Mouse (Mus musculus): ENCODE data around the gene Ccdc93.
A peak's percentile ranks its signal among the peaks of the same experiment; 100 is the strongest.

The Ccdc93 gene

DNA sequence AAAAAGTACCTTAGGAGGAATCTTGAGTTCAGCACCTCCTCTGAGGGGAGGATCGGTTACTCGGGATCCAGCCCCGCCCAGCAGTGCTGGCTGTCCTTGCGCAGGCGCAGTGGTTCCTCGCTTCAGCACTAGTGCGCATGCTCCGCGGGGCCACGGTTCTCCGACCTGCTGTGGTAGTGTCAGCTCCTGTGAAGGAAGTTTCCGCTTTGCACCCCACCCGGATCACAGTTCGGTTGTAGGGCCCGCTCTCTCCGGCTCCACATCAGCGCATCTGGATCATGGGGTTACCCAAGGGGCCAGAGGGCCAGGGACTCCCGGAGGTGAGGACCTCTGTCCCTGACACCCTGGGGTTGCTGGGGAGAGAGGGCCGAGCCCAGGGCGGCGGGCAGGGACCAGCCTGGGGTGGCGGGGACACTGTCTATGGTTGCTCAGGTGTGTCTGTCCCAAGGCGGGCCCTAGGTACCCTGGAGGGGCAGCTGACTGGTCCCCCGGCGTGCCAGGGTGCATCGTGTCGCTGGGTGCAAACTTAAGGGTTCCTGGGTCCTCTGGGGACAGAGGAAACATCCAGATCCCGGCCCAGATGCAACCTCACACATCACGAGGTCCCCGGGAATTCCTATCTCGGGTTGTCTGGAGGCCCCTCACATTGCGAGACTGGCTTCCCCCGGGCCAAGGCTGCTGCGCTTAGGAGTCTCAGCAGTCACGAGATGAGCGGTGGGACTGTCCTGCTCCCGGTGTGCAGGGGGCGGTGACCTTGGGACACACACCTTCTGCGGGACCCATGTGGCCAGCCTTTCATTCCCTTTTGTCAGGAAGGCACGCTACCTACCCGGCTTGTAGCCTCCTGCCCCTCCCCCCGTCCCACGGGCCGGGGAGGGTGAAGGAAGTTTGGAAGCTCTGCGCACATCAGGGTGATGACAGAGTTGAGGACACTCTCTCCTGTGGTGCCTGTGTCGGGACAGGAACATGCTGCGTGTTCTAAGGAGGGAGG is at the start of gene Ccdc93:
Gene Ccdc93, plus strand, starts transcription at position 112 of the 991 bp plus-strand sequence.
- DNase-seq (ENCODE audit: low spot score in 2 of 2), result peak; percentile 97 to 99

- DNase-seq (ENCODE audit: low spot score in 2 of 2), result no peak
These were observed 49.3 kb upstream of the Ccdc93 start for GRCm38 (mm10) chr1:121381562-121381961.

DNA sequence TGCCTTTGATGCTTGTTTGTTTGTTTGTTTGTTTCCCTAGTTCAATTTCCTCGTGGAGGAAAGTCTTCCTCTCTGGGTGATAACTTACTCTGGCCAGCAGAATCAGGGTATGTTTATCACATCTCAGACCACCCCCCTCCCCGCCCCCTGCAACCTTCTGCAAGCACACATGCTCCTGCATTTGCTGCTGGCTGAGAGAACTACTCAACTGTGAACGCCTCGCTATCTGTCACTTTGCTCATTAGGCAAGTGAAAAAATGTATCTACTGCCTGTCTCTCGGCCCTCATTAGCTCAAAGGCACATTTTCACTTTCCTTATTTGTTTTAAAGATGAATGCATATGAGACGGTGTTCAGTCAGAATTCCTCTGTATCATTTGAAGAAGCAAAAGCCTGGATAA is 42.5 kb upstream of the Ccdc93 start:
- no peak for DNase-seq (ENCODE audit: low spot score in 2 of 2)

GRCm38 (mm10) chr1:121388732-121389131 is 42.1 kb upstream of the Ccdc93 start:
- DNase-seq (ENCODE audit: low spot score in 2 of 2), result no peak

GRCm38 (mm10) chr1:121389574-121389973 is 41.3 kb upstream of the Ccdc93 start:
- DNase-seq (ENCODE audit: low spot score in 2 of 2), result no peak

DNA sequence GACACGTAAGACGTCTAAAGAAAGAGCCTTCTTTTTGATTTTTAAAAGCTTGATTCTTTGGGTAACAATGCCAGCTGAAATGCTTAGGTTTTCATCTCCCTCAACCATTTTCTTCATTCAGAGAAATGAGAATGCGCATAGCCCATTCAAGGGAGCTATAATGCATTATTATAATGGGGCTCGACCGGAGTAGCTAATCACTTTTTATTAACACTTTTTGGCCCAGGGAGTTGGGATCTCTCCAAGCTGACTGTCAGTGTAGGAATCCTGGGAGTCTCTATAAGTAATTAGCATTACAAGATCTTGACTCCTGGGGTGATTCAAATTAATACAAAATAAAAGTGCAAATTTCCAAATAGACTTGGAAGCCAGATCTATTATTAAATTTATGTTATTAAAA is 40.8 kb upstream of the Ccdc93 start:
- DNase-seq (ENCODE audit: low spot score in 2 of 2), result no peak

GRCm38 (mm10) chr1:121390421-121390820 is 40.4 kb upstream of the Ccdc93 start:
- DNase-seq (ENCODE audit: low spot score in 2 of 2), result no peak

DNA sequence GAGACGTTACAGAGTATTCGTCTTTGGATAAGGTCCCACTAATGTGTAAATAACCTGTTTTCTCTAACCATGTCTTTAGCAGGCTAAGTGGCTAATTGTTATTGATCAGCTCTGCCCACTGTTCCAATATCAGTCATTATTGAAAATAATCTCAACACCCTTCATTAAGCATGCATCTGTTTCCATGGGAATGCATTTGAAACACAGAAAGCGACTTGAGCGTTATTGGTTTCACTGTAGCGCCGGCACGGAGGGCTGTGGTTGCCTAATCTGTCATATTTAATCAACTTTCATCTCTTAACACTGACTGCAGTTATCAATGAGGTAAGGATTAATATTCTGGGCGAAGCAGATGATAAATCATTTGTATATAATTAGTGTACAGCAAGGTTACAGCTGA is 40.0 kb upstream of the Ccdc93 start:
- DNase-seq (ENCODE audit: low spot score in 2 of 2), result no peak

- no peak for DNase-seq (ENCODE audit: low spot score in 2 of 2)
These were observed 37.7 kb upstream of the Ccdc93 start for GRCm38 (mm10) chr1:121393117-121393516.

DNA sequence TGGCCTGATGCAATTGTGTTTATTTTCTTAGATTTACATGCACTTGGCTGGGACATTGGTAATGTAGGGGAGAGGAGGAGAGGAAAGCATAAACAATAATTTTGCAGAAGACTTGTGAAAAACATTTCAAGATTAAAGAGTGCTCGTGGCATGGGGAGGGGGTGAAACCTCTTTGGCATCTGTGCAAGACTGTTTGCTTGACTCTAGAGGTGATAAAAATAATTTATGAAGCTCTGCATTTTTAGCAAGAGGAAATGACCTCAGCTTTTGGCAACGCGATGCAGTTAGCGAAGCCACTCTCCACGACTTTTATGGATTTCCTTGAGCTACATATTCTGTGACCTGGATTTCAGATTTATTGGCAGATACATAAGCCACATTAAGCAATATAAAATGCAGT is 36.1 kb upstream of the Ccdc93 start:
- DNase-seq (ENCODE audit: low spot score in 2 of 2), result no peak

GRCm38 (mm10) chr1:121396501-121396900 is 34.3 kb upstream of the Ccdc93 start:
- DNase-seq (ENCODE audit: low spot score in 2 of 2), result no peak

- no peak for DNase-seq (ENCODE audit: low spot score in 2 of 2)
These were observed 32.6 kb upstream of the Ccdc93 start for GRCm38 (mm10) chr1:121398231-121398630.

- no peak for DNase-seq (ENCODE audit: low spot score in 2 of 2)
These were observed 31.6 kb upstream of the Ccdc93 start for GRCm38 (mm10) chr1:121398986-121399881.

GRCm38 (mm10) chr1:121400243-121400642 is 30.6 kb upstream of the Ccdc93 start:
- DNase-seq (ENCODE audit: low spot score in 2 of 2), result peak; percentile 45 to 59

- peak in 1 of 2 experiments; percentile 60 for DNase-seq (ENCODE audit: low spot score in 2 of 2)
These were observed 11.8 kb upstream of the Ccdc93 start for GRCm38 (mm10) chr1:121419084-121419483.

DNA sequence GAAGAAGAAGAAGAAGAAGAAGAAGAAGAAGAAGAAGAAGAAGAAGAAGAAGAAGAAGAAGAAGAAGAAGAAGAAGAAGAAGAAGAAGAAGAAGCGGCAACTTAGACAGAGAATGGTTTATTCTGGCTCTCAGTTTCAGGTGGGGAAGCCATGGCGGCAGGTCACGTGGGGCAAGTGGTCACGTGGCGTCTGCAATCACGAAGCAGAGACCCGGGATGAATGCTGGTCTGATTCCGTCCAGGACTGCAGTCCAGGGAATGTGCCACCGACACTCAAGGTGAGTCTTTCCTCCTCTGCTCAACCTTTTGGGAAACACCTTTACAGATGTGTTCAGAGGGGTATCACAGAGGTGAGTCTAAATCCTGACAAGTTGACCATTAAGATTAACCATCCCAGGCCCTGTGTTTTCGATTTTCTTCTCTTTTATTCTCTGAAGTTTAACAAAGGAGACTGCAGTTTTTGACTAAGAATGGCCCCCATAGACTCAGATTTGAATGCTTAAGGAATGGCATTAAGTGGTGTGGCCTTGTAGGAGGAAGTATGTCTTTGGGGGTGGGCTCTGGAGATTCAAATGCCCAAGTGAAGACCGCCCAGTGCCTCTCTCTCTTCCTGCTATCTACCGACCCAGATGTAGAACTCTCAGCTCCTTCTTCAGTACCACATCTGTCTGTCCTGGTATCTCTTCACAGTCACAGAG is 11.1 kb upstream of the Ccdc93 start:
- no peak for DNase-seq (ENCODE audit: low spot score in 2 of 2)

- no peak for DNase-seq (ENCODE audit: low spot score in 2 of 2)
These were observed 489 bp upstream of the Ccdc93 start for GRCm38 (mm10) chr1:121430183-121430937.

DNA sequence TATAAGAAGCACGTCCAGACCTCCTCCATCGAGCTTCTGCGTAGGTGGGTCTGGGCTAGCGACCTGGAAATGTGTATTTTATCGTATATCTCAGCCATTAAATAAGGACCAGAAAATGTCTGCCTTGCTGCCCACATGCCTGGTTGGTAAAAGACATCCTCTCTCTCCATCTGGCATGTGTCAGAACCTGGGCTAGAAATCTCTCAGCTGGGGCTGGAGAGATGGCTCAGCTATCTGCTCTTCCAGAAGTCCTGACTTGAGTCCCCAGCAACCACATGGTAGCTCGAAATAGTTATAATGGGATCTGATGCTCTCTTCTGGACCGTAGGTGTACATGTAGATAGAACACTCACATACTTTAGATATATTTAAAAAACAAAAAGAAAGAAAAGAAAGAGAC is 5.1 kb downstream of the Ccdc93 start:
- DNase-seq (ENCODE audit: low spot score in 2 of 2), result no peak

DNA sequence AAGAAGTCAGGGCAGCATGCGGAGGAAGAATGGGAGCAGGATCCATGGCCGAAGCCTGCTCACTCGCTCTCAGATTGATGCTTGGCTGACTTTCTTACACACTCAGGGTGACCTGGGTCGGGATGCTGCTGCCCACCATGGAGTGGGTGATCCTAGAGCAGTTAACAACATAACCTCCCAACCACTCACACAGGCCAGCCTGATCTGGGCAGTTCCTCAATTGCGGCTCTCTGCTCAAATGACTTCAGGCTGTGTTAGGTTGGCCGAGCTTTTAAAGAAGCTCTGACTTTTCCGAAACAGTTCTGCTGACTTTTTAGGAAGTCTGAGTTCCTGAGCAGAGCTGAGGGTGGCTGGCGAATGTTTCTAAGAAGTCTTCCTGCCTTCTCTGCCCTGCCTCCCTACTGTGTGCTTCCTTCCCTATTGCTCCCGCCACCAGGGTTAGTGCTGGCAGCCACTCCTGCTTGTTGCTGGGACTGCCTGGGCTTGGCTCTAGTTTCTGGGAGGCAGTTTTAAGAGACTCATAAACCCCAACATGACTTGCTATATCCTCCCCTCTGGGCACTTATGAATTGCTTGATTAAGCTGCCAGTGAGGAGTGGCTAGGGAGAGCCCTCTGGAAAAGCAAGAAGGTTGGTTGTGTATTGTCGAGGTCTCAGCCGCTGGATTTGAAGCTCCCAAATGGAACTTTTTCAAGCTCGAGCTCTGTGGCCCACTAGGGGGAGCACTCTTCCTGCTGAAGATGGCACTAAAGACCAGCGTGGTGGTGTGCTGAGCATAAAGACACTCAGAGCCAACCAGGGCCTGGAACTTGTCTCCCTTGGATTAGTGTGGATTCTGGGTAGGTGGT is 9.9 kb downstream of the Ccdc93 start:
- DNase-seq (ENCODE audit: low spot score in 2 of 2), result peak; percentile 75 to 84

DNA sequence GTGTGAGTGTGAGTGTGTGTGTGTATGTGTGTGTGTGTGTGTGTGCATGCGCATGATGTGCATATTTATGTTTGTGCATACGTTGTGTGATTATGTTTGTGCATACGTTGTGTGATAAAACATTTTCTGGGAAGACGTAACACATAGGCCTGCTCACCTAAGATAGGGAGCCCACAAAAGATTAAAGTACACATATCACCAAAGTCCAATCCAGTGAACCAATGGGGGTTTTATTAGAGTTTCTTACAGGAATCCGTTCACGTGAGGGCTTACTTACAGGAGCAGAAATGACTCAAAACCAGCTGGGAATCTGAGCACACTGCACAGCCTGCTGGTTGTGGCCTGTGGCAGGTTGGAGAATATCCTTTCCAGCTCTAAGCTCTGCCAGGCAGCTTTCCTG is 13.3 kb downstream of the Ccdc93 start:
- no peak for DNase-seq (ENCODE audit: low spot score in 2 of 2)
